Mouse (Mus musculus): Measurements from ENCODE around the gene Usp2.

GRCm38 (mm10) chr9:44075996-44076763 is 9.4 kb downstream of the Usp2 start:
- no peak for TF ChIP-seq POLR2A (IDR thresholded peaks at IDR 0.05; ENCODE audit: control insufficient read depth in 1 of 2, insufficient read depth in 1 of 2, low read depth in 1 of 2, low read length in 2 of 2, poor library complexity in 1 of 2)
- TF ChIP-seq CTCF (IDR thresholded peaks at IDR 0.05 in 2 of 3, conservative IDR thresholded peaks at IDR 0.05 in 1 of 3; ENCODE audit: control insufficient read depth in 1 of 3, insufficient read depth in 1 of 3, low read depth in 2 of 3, low read length in 3 of 3, poor library complexity in 1 of 3, severe bottlenecking in 1 of 3) = no peak
- no peak for TF ChIP-seq MAX (IDR thresholded peaks at IDR 0.05; ENCODE audit: low read length)
- no peak for TF ChIP-seq EP300 (IDR thresholded peaks at IDR 0.05; ENCODE audit: low read depth in 1 of 2, low read length in 2 of 2)
- no peak for TF ChIP-seq POLR2AphosphoS2 (IDR thresholded peaks at IDR 0.05; ENCODE audit: low read length)
- no peak for TF ChIP-seq CHD2 (IDR thresholded peaks at IDR 0.05; ENCODE audit: low read length)
- TF ChIP-seq GABPA (IDR thresholded peaks at IDR 0.05; ENCODE audit: low read depth, low read length) = no peak
- TF ChIP-seq USF2 (IDR thresholded peaks at IDR 0.05; ENCODE audit: borderline replicate concordance in 1 of 2, insufficient read depth in 1 of 2, low read depth in 1 of 2, low read length in 2 of 2) = no peak
- no peak for TF ChIP-seq SMC3 (IDR thresholded peaks at IDR 0.05; ENCODE audit: low read depth, low read length)

All from MEL (cell line).